Mouse (Mus musculus): ENCODE results near the gene Ptpn4.
A peak's percentile ranks its signal among the peaks of the same experiment; 100 is the strongest.

Ptpn4 gene

GRCm38 (mm10) chr1:119706471-119707217 is 130.8 kb downstream of the Ptpn4 start:
- no peak for TF ChIP-seq GATA4 (IDR thresholded peaks at IDR 0.05; ENCODE audit: insufficient replicate concordance, low read length)

DNA sequence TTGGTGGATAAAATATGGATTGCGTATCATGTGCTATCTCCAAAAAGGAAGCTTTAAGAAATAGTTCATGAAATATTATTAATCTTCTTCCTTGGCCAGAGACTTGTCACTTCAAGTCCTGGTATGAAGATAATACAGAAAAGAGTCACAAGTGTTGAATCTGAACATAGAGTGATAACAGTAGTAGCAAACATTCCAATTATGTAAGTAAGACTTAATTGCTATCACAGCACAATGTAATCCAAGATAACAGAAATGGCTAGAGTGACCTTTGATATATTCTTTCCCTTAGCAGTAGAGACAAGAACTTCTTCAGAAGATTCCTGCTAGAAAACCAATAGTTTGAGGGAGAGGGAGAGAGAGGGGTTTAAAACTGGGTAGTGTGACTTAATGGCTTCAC is 140.6 kb downstream of the Ptpn4 start:
- TF ChIP-seq GATA4 (IDR thresholded peaks at IDR 0.05; ENCODE audit: insufficient replicate concordance, low read length), result no peak

DNA sequence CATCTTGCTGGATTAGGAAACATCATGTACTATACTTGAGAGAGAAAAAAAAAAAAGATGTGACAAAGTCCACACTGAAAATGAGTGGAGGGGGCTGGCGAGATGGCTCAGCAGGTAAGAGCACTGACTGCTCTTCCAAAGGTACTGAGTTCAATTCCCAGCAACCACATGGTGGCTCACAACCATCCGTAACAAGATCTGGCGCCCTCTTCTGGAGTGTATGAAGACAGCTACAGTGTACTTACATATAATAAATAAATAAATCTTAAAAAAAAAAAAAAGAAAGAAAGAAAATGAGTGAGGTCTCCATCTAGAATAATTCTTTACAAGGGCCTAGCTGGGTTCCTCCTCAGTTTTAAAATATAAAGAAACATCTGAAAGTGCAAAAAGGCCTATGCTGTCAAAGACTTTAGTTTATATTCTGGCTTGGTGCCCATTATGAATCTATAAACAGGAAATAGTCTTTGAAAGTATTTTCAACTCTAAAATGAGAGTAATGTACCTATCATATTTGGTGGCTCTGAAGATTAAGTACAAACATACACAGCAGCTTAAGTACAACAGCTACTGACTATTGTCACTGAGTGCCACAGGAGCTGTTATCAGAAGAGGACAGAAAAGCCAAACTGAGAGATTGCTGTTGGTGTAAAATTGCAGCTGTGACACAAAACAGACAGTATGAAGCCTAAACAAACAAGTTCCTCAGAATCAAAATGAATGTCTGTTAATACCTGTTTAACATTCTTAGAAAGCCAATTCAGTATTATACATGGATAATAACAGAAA is 151.4 kb downstream of the Ptpn4 start:
- TF ChIP-seq GATA4 (IDR thresholded peaks at IDR 0.05; ENCODE audit: insufficient replicate concordance, low read length), result no peak

- no peak for TF ChIP-seq GATA4 (IDR thresholded peaks at IDR 0.05; ENCODE audit: insufficient replicate concordance, low read length)
Observed at GRCm38 (mm10) chr1:119681663-119682213, 155.7 kb downstream of the Ptpn4 start.

- no peak for TF ChIP-seq GATA4 (IDR thresholded peaks at IDR 0.05; ENCODE audit: insufficient replicate concordance, low read length)
Observed at GRCm38 (mm10) chr1:119674984-119675383, 162.4 kb downstream of the Ptpn4 start.

DNA sequence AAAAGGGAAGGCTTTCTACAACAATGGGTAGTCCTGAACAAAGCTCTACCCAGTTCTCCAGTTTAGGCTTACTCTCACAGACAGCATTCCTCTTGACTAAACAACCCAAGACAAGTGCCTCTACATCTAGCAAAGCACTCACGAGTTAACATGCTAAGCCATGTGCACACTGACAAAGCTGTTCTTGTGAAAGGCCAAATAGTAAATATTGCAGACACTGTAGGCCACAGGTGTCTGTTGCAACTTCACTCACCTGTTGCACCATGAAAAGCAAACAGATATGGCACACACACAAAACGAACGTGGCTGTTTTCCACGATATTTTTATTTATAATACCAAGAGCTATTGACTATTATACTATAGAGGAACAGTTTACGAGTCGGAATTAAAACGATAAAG is 170.5 kb downstream of the Ptpn4 start:
- no peak for TF ChIP-seq GATA4 (IDR thresholded peaks at IDR 0.05; ENCODE audit: insufficient replicate concordance, low read length)

- no peak for TF ChIP-seq GATA4 (IDR thresholded peaks at IDR 0.05; ENCODE audit: insufficient replicate concordance, low read length)
Observed at GRCm38 (mm10) chr1:119654307-119654706, 183.1 kb downstream of the Ptpn4 start.

DNA sequence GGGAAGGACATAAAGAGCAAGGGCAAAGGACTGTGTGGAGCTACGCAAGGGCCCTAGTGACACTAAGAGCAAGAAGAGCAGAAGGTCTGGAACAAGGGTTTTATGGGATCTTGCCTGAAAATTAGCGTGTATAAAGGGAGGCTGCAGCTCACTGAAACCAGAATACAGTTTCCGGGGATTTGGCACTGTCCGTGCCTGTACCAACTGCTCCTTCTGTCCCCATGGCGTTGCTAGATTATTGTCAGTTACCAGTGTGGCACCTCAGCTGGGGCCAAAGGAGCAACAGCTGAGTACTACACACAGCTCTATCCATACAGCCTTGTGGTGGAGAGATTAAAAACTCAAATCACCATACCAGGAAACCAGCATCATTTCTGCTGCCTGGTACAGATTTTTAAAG is 187.0 kb downstream of the Ptpn4 start:
- no peak for TF ChIP-seq GATA4 (IDR thresholded peaks at IDR 0.05; ENCODE audit: insufficient replicate concordance, low read length)

DNA sequence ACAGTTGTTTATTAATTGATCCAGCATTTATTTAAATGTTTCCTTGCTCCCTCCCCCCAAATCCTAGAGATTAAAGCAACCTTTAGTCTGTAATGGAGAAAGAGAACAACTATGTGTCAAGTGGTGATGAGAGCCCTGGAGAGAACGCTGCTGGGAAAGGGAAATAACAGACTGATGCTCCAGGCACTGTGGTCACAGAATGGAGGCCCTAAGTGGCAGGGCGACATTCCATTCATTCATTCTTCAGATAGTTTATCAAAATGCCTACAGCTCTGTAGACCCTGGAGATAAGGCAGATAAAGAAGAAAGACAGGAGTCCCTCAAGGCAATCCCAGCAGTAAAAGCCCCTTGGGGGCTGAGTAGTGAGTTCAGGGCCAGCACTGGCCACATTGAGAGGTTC is 187.8 kb downstream of the Ptpn4 start:
- TF ChIP-seq GATA4 (IDR thresholded peaks at IDR 0.05; ENCODE audit: insufficient replicate concordance, low read length), result no peak

- peak; percentile 2; the same call in 1 of the 2 replicates for TF ChIP-seq GATA4 (IDR thresholded peaks at IDR 0.05; ENCODE audit: insufficient replicate concordance, low read length)
Observed at GRCm38 (mm10) chr1:119648205-119649111, 189.0 kb downstream of the Ptpn4 start, which contains the start of gene Epb41l5. TSS of gene Epb41l5 (minus strand) at chr1:119649000.

GRCm38 (mm10) chr1:119646356-119646755 is 191.1 kb downstream of the Ptpn4 start:
- no peak for TF ChIP-seq GATA4 (IDR thresholded peaks at IDR 0.05; ENCODE audit: insufficient replicate concordance, low read length)

GRCm38 (mm10) chr1:119642367-119642766 is 195.0 kb downstream of the Ptpn4 start:
- no peak for TF ChIP-seq GATA4 (IDR thresholded peaks at IDR 0.05; ENCODE audit: insufficient replicate concordance, low read length)

DNA sequence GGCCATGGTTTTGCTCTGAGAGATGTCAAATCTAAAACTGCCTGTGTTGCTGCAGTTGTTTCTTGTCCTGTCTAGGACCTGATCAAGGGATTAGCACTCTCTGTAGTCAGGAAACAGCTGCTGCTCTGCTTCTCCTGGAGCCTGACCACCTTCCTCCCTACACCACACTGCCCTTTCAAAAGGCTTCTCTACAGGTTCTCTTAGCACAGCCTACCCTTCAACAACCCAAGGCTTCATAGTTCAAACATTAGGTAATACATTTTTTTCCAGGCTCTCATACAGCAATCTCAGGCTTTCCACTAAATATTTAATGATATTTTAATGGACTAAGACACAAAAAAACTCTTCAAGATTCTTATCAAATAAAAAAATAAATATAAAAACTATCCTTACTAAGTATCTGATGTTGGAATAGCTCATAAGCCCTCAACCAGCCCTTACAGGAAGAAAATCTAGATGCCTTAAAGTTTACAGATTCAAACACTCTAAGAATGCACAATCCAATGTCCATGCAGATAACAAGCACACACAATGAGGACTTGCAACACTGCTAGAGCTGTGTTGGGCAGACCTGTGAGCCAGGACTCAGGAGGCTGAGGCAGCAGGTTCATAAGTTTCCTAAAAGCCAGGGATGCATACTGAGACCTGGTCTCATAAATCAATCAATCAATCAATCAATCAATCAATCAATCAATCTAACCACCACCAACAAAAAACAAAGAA is 196.2 kb downstream of the Ptpn4 start:
- peak; percentile 26; the same call in 1 of the 2 replicates for TF ChIP-seq GATA4 (IDR thresholded peaks at IDR 0.05; ENCODE audit: insufficient replicate concordance, low read length)

DNA sequence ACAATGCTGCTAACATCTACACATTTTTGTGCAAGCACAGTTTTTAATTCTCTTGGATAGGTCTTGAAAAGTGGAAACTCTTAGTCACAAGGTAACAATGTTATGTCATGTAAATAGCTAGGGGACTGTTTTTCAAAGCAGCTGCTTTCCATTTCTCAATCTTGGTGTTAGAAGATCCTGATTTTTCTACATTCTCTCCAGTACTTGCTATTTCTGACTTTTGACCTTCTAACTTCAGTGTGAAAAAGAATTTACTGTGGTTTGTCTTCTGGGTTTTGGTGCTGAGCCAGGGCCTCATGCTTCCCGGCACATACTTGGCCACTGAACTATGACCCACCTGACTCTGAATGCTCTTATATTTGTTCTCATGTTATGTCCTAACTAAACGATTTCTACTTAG is 197.4 kb downstream of the Ptpn4 start:
- TF ChIP-seq GATA4 (IDR thresholded peaks at IDR 0.05; ENCODE audit: insufficient replicate concordance, low read length), result no peak
